Mouse (Mus musculus): ENCODE data around the gene Rab10.
A peak's percentile ranks its signal among the peaks of the same experiment; 100 is the strongest.

The Rab10 gene

DNA sequence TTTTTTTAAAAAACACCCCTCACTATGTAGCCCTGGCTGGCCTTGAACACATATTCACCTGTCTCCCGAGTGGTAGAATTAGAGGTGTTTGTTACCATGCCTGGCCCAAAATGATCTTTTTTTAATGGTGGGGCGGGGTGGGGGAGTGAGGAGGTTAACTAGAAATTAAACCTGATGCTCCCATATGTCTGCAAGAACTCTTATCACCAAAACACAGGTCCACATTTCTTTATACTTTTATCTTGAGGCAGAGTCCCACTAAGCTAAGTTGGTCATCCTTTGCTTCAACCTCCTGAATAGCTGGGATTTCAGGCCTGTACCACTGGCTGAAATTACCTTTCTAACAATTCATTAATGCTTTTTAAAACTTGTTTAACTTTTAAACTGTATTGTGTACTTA is 13.7 kb downstream of the Rab10 start:
- DNase-seq (ENCODE audit: low read depth, low spot score): no peak

DNA sequence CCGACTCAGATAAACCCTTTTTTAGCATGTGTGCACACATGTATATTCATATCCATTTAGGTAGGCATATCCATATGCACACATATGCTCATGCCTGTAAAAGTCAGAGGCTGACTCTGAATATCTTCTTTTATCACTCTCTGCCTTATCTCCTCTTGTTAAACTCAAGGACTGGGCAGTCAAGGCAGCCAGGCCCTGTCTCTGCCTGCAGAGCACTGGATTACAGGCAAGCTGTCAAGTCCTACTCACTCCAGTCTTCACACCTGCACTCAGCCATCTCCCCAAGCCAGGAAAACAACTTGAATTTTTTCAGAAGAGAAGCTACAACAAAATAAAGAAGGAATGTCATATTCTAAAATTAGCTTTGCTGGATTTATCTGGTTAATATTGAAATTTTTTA is 17.9 kb downstream of the Rab10 start:
- DNase-seq (ENCODE audit: low read depth, low spot score): no peak

DNA sequence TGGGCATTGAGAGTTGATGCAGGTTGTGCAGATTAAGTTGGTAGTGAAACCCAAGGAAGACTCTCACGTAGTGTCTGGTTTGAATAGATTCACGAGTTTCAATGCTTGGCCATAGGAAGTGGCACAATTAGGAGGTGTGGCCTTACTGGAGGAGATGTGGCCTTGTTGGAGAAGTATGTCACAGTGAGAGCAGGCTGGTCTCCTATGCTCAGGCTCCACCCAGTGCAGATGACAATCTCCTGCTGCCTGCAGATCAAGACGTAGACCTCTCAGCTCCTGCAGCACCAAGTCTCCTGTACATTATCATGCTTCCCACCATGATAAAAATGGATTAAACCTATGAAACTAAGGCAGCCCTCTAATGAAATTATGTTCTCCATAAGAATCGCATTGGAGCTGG is 18.7 kb downstream of the Rab10 start:
- DNase-seq (ENCODE audit: low read depth, low spot score): no peak

DNA sequence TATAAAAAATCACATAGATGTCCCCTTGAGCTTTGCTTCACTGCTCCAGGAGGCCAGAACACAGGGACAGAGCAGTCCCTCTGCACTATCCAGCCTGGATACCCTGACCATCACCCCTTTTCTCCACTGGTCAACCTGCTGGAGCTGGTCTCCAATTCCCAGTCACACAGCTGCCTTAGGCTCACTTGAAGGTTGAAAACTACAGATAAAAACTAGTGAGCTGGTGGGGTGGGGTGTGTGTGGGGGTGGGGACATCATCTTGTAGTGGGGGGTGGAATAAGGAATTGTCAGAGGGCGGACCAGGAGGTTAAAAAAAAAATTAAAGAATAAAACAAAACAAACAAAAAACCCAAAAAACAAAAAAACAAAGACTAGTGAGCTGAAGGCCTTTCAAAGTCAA is 21.3 kb downstream of the Rab10 start:
- no peak for DNase-seq (ENCODE audit: low read depth, low spot score)

DNA sequence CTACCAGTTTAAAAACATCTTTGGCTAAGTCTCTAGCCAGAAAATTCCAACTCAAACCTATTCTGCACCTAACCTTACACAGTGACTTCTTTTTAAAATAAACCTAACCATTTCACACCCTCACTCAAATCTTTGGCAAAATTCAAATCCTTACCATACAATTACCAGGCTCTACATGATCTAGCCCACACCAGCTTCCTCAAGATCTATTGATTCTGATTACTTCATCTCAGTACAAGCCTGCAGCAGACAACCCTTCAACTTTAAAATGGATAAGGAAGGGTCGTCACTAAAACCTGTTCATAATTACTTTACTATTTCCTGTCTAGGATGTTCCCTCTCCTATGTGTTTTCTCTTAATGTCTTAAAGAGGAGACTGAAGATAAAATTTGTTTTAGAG is 23.9 kb downstream of the Rab10 start:
- no peak for DNase-seq (ENCODE audit: low read depth, low spot score)

DNA sequence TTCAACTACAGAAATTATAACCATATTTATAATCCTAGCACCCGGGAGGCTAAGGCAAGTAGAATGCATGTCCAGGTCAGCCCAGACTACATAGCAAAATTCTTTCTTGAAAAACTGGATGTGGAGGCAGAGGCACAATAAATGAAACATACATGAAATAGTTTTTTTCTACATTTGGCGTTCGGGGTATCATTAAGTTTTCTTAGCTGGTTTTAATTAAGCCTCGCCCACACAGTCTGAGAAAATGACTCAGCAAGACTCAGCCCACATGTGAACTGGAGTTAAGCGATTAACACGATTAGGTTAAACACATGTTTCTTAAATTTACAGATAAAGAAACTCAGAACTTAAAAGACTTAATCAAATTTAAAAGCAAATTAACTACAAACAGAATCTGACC is 24.4 kb downstream of the Rab10 start:
- peak; percentile 50 for DNase-seq (ENCODE audit: low read depth, low spot score)

DNA sequence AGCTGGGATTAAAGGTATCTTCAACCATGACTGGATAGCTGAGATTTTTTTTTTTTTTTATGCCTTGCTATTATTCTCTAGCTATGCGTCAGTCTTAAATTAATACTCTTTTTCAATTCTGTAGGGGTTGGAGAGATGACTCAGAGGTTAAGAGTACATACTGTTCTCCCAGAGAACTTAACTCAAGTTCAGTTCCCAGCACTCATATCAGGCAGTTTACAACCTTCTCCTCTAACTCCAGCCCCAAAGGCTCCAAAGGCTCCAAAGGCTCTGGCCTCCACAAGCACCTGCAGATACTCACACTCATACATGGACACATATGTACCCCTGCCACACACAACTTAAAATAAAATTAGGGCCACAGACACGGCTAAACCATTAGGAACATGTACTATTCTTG is 25.3 kb downstream of the Rab10 start:
- DNase-seq (ENCODE audit: low read depth, low spot score): no peak

DNA sequence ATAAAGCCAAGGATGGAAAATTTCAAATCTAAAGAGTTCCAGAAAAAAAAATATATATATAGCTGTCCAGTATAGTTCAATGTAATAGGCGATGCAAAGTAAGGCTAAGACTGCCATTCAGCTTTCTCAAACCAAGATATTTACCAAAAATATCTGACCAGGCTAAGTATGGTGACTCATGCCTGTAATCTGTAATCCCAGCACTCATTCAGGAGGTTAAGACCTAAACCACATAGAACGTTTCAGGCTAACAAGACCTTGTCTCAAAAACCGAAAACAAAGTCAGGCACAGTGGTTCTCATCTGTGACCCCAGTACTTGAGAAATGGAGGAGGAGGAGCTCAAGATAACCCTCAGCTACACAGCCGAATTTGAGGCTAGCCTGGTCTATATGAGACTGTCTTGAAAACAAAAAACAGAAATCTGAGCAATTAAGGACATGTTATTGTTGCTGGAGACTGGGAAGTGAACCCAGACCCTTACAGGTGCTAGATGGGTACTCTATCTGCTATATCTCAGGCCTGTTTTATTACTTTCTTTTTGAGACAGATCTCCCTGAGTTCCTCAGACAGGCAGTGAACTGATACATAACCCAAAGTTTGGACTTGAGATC is 25.8 kb downstream of the Rab10 start:
- DNase-seq (ENCODE audit: low read depth, low spot score): no peak

DNA sequence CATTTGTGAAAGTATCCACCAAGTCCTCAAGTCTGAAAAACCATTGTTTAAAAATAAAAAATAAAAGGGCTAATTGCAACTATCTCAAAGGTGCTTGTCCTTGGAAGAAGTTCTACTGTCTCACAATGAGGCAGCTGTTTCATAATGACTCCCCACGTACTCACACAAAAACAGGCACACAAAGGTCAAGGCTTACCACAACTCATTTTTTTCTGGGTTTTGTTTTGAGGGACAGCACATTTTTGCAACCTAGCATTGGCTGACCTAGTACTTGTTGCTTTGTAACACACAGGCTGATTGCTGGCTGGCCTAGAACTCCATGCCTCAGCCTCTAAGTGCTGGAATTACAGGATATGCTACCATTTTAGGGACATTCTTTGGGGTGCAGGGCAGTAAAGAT is 26.8 kb downstream of the Rab10 start:
- DNase-seq (ENCODE audit: low read depth, low spot score): peak; percentile 23

DNA sequence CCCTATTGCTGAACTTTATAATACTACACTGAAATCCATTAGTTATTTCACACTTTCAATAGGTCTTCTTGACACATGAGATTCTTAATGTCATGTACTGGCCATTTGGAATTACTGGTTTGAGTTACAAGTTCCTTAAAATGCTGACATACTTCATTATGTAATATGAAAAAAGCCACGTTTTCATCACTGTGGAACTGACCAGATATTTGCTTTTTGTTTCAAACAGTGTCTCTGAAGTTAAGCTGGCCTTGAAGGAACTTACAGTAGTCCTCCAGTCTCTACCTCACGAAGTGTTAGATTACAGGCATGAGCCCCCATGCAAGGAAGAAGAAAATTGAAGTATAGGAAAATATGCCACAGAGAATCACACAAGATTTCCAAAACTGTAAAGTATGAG is 27.2 kb downstream of the Rab10 start:
- DNase-seq (ENCODE audit: low read depth, low spot score): no peak

DNA sequence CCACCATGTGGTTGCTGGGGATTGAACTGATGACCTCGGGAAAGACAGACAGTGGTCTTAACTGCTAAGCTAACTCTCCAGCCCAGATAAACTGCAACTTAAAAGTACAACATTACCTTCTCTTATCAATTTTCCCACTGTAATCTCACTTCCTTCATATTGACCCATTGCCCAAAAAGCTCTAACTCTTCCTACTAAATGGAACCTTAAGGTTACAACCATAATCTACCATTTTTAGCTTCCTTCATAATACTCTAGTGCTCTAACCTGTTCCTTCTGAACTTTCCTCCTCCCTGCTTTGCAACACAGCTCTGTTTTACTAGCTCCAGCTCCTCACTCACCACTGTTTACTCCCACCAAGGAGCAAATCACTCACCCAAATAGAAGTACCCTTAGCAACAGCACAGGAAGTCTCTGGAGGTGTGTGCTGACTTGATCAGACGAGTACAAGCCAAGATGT is 30.9 kb downstream of the Rab10 start:
- DNase-seq (ENCODE audit: low read depth, low spot score): peak; percentile 30

DNA sequence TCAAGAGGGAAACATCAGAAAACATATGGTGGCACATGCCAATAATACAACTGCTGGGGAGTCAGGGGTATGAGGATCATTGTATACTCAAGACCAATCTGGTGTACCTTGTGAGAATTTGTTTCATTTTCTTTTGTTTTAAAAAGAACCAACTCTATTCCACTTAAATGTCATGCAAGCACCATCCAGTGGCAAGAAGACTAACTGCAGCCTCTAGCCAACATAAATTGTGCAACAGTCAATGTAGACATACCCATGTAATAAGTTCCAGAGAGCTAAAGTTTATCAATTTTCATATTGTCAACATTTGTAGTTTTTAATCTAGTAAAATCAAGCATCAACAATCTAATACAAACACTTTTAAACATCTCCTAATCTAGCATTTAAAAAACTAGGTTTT is 39.0 kb downstream of the Rab10 start:
- no peak for DNase-seq (ENCODE audit: low read depth, low spot score)

DNA sequence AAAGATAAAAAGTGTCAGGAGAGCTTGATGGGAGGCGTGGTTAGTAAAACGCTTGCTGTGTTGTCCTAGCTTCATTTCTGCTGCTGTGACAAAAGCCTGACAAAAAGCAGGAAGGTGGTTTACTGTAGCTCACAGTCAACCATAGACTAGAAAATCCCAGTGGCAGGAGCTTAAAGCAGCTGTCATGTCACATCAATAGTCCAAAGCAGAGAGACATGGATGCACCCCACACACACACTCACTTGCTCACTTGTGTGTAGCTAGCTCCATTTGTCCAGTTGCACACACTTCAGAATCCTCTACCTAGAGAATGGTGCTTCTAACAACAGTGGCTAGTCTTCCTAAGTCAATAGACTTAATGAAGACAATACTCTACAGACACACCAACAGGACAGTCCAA is 42.4 kb downstream of the Rab10 start:
- DNase-seq (ENCODE audit: low read depth, low spot score): no peak

DNA sequence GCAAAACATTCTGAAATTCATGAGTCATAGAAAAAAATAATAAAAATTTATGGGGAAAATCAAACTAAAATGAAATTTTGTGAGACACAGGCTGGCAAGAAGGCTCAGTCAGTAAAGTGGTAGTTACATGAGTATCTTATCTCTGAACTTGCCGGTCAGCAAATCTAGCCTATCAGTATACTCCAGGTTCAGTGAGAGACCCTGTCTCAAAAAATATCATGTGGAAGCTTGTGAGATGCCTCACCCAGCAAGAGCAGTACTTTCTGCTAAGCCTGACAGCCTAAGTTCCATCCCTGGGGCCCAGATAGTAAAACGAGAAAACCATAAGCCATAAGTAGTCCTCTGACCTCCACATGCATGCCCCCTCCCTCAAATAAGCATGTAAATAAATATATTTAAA is 44.6 kb downstream of the Rab10 start:
- DNase-seq (ENCODE audit: low read depth, low spot score): no peak

DNA sequence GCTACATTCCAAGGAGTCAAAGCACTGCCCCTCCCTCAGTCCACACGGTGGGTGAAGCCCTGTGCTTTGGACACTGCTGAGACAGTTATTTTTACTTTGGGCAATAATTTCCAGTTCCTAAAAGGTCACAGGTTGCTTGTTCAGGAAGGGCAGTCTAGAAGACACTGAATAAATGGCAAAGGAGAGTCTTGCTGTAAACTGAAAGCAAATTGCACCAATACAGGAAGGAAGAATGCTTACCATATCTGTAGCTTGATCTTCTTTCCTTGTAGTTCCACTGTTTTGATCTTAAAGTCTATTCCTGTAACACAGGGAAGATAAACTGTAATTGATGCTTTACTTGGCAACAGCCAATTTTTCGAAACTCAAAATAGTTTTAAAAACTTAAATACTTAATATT is 45.3 kb downstream of the Rab10 start:
- peak; percentile 23 for DNase-seq (ENCODE audit: low read depth, low spot score)

DNA sequence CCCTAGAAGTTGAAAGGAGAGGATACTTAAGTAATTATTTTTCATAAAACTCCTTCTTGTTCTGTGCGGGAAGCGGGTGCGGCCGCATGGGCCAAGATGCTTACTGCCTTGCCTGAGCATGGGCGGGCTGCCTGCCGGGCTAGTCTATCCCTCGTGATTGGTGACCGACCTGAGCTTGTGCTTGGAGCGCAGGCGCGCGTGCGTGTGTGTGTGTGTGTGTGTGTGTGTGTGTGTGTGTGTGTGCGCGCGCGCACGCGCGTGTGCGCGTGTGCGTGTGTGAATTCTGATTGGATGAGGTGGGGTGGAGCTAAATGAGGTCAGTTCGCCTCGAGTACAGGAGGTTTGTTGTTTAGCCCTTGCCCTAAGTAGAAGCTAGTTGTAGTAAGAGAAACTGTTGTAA is 48.2 kb downstream of the Rab10 start:
- DNase-seq (ENCODE audit: low read depth, low spot score): no peak

DNA sequence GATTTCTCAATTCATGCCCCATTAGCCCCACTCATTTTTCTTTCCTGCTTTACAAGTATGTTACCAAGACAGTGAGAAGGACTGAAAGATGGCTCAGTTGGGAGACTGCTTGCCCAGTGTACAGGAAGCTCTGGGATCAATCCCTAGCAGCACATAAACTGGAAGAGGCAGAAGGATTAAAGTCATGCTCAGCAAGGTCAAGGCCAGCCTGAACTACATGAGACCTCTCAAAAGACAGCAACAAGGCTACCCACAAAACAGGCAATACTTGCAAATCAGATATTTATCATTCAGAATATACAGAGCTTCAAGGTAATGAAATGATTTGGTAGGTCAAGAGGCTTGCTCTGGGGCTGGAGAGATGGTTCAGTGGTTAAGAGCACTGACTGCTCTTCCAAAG is 53.8 kb downstream of the Rab10 start:
- DNase-seq (ENCODE audit: low read depth, low spot score): no peak

DNA sequence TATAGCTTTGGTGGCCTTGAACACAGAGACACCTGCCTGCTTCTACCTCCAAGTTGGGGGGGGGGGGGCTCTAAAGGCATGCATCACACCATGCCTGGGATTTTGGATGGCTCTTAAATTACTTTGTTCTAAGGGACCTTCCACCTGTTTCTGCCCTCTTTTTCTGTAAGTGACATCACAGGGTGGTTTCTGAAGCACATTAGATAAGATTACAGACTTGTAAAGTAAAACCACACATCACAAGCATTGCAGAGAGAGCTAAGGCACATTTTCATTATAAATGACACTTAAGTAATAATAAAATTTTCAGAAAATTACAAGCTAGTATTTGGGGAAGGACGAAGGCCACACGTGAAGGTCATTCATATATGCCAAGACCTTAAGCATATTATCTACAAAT is 54.3 kb downstream of the Rab10 start:
- DNase-seq (ENCODE audit: low read depth, low spot score): no peak

DNA sequence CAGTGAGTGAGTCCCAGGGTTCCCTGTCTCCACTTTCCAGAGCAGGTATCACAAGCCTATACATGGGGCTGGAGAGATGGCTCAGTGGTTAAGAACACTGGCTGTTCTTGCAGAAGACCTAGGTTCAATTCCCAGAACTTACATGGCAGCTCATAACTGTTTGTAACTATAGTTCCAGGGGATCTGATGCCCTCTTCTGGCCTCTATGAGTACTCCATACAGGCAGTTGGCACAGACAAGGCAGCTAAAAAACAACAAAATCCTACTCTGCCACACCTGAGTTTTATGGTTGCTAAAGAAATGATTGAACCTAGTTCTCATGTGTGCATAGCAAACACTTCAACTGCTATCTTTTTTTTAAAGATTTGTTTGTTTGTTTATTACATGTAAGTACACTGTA is 56.2 kb downstream of the Rab10 start:
- DNase-seq (ENCODE audit: low read depth, low spot score): peak; percentile 41

DNA sequence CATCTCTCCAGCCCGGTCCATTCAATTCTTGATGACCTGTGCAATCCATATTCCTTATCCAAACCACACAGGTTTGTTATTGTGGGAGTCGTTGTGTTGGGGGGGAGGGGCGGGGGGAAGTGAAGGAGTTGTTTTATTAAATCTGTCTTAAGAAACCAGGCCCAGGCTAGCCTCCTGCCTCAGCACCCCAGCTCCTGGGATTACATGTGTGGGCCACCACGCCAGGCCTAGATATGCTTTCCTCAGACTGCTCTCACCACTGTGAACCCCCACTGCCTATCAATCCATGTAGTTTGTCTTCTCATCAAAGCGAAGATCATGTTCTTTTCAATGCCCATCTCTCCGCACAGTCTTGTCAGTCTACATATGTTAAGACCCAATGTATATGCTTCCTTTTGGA is 63.7 kb downstream of the Rab10 start:
- DNase-seq (ENCODE audit: low read depth, low spot score): no peak

DNA sequence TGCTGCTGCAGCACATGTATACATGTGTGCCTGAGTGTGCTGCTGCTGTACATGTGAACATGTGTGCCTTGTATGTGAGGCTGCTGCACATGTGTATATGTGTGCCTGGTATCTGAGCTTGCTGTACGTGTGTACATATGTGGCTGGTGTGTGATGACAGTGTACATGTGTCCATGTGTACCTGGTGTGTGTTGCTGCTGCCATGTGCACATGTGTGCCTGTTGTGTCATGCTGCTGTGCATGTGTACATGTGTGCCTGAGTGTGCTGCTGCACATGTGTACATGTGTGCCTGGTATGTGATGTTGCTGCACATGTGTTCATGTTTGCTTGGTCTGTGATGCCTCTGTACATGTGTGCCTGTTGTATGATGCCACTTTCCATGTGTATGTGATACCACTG is 70.2 kb downstream of the Rab10 start:
- DNase-seq (ENCODE audit: low read depth, low spot score): no peak

DNA sequence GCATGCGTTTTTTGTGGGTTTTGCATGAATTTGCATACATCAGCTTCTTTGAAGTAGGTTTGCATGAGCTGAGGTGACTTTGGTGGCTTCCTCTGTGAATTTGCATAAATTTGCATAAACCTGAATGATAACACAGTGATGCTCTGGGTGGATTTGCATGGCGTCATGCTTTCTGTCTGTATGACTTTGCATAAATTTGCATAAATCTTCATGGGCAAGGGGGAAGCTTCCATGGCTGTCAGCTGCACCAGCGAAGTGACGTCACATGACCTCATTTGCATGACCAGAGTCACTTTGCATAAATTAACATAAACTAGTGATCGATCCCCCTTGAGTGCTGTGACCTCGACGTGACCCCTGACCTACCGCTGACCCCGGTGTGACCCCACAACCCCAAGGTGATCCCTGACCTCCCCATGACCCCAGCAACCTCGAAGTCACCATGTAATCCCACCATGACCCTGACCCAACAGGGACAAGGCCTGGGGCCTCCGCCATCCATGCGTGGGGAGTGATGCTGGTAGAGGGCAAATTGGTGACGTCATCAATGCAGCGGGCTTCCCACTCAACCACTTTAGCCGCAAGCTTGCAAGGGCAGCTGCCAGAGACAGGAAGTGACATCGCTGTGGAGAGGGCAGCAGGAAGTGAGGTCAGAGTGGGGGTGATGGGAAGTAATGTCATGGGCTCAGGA is 71.3 kb downstream of the Rab10 start:
- peak; percentile 59 for DNase-seq (ENCODE audit: low read depth, low spot score)

DNA sequence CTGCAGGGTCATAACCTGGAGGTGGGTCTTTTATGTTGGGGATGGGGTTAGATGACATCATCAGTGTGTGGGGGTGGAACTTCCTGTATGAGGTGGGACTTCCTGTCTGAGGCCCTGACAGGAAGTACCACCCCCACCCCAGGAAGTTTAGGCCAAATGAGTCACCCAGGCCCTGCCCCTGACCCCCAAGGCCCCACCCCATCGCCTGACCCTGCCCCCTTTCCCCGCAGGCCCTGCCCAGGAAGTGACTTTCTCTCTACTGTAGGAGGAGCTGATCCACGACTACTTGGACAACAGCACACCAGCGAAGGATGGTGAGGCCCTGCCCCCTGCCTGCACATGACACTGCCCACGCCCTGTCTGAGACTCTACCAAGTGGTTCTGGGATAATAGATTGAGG is 72.0 kb downstream of the Rab10 start:
- peak; percentile 51 for DNase-seq (ENCODE audit: low read depth, low spot score)

Data from CD4-positive, CD25-positive, alpha-beta regulatory T cell, adult 2 months (primary cell).